Mouse (Mus musculus) monocyte, adult 5-6 weeks (primary cell): Measurements from ENCODE around the gene Rasgrp2. TPM values are rescaled to one million over a fixed set of nuclear protein-coding genes. Genes with fewer than 3 reads are reported as not detected.

ENCODE experiments used
- ATAC-seq: fragments of 153-309, 156-312 bp; replicated peaks from 2 replicates; pipeline ENCODE4 v1.8.0; 2017; ENCODE audit warnings: mild to moderate bottlenecking; ENCODE audit not compliant: low TSS enrichment, insufficient number of reproducible peaks, severe bottlenecking, poor library complexity, low FRiP score
- total RNA-seq: library from RNA; stranded (forward); fragments of 200-1000, 200-491, 200-594 nt; gene quantifications from 3 replicates; pipeline ENCODE4 v1.2.3, GENCODE M21; 2017

Gene Rasgrp2
- total RNA-seq = 260 to 384 TPM (median 349 TPM) in 3 replicates

DNA sequence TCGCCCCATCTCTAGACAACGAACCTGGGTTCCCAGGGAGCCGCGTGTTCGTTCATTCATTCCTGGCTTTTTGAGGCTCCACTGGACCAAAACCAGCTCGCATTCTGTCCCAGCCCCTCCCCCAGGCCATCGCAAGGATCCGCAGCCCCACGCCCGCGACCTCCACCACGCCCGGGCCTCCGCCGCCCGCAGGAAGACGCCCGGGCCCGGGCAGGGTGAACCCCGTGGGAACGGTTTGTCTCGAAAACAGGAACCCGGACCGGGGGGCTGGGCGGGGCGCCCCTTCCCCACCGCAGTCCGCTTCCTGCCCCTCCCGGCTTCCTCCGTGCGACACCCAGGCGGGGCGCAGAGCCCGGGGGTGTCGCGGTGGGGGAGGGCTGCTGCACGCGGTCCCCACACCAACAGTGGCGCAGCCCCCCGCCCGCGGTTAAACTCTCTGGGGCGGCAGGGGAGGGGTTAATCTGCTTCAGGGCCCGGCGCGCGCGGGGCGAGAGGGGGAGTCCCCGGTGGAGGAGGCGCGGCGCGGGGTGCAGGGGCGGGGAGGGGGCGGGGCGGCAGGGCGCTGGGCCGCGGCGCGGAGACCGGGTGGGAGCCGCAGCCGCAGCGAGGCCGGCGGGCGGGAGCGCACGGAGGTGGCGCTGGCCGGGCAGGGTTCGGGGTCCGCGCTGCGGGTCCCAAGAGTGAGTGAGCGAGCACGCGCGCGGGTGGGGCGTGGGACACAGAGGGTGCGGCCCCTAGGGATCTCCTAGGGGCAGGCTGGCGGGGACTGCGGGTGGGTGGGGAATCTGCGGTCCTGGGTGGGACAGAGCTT, at the start of gene Rasgrp2:
Rasgrp2 (plus strand) TSS at position 56 of the 811 bp plus-strand sequence.
- ATAC-seq = 0 out of 2 replicates have a peak, but pooled peaks have one; percentile 3

DNA sequence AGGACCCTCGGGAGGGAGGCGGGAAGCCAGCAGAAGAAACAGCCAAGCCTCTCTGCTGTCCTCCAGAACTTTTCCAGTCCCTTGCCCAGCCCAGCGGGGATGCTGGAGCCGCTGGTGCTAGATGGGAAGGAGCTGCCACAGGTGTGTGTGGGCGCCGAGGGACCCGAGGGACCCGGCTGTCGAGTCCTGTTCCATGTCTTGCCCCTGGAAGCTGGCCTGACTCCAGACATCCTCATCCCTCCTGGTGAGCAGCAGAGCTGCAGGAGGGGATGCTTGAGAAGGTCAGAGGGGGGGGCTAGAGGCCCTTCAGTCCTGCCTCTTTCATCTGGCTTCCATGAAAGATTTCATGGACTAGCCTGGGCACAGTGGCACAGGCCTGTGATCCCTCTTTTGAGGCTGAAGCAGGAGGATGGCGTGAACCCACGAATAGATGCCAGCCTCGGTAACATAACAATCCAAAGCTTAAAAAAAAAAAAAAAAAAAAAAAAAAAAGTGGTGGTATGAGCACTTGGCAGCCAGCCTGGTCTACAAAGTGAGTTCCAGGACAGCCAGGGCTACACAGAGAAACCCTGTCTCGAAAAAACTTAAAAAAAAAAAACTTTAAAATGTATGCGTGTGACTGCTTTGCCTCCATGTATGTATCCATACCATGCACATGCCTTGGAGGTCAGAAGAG, 47.6 kb upstream of the Rasgrp2 start:
- no peak for ATAC-seq

DNA sequence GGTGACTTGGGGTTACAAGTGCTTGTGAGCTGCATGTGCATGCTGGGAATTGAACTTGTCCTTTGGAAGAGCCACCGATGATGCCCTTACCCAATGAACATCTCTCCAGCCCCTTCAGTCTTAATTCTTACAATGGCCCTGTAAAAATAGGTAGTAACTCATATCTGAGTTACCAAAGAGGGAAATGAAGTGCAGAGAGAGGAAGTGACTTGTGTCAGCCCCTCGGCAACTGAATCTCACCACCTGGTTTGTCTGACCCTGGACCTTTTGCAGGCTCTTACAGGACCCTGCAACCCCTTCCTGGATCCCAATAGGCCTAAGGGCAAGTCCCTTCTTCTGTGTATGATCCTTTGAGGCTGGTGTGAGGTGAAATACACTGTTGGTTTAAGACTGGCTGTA, 47.0 kb upstream of the Rasgrp2 start:
- ATAC-seq = no peak

DNA sequence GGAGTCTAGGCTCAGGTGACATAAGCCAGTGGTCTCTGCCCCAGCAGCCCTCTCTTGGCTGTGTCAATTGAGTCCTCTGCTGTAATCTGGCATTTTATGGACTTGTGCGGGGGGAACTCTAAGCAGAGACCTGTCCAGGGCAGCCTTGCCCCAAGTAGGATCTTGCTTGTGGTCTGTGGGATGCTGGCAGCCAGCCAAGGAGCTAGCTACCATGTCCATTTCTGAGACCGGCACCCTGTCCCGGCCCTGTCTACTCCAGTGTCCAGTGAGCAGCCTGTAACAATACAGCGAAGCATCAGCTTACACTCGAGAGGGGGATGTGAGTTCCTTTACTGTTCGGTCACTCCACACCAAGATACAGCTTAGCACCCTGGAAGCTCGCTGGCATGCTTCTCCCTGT, 45.1 kb upstream of the Rasgrp2 start:
- no peak for ATAC-seq

DNA sequence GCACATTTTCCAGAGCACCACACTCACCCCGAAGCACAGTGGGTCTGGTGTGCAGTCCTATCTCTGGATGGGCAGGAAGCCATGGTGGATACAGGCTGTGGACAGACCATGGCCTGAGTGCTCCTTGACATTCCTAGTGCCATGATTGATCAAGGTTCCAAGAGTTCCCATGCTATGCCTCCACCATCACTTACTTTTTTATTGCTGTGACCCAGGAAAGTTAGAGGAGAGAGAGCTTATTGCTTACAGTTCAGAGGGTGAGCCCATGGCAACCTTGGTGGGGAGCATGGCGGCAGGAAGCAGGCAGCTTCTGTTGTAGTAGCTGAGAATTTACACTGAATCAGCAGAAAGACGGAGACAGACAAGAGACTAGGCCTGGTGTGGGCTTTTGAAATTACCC, 37.8 kb upstream of the Rasgrp2 start:
- ATAC-seq = no peak

DNA sequence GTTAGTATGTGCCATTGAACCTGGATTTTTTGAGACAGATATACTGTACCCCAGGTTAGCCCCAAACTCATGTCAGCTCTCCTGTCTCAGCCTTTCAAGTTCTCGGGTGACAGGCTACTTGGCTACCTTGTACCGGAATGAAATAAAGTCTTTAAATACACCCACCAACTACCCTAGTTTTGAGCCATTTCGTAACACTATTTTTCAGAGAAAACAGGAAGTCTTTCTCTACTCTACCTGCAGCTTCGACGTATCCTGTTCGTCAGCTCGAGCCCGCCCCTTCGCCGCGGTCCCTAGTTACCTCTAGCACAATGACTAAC, 36.1 kb upstream of the Rasgrp2 start:
- ATAC-seq = no peak

DNA sequence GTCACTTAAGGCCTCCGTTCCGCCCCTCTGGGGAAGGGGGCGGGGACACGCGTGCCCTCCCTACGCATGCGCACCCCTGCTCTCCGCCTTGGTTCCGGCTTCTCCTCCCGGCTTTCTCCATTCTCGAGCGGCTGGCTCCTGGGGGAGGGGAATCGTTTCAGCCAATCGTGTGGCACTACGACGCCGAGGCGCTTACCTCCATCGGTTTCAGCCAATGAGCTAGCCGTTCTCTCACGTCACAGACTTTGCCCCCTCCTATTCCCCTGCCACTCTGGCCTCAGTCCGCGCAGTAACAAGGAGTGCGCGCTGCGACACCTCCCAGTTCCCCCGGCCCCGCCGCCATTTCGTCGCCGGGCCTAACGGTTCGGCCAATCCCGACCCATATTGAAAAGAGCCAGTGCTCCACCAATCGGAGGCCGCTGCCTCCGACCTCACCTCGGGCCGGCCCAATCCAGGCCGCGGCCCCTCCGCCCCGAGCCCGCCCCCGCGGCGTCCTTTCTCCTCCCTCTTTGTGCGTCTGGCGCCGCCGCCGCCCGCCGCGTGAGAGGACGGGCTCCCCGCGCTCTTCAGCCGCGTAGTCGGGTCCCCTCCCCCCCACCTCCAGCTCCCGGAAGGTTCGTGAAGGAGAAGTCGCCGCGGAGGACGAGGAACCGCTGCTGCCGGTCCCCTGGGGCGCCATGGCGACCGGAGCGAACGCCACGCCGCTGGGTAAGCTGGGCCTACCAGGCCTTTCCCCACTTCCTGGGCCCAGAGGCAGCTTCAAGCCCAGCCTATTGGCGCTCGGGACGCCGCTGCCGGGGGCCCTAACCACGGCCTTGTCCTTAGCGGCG, 35.5 kb upstream of the Rasgrp2 start, which contains the start of gene Sf1:
Sf1 (plus strand) TSS at position 280 of the 830 bp plus-strand sequence.
- ATAC-seq = peak; percentile 82

DNA sequence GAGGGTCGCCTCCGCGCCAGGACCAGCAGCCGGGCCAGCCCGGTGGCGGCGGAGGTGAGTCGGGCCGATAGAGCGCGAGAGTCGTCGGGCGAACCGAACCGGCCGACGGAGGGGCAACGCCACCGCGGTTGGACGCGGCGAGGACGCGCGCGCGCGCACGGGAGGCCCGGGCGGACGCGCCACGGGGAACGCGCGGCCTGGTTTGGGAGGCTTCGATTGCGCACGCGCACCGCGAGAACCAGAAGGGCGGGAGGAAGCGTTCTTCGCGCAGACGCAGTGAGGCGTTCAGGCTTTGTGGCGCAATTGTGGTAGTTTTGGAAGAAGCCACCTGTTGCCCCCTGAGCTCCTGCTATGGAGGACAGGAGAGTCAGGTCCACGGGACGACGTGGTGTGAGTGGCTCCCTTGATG, 34.8 kb upstream of the Rasgrp2 start:
- ATAC-seq = peak; percentile 19

DNA sequence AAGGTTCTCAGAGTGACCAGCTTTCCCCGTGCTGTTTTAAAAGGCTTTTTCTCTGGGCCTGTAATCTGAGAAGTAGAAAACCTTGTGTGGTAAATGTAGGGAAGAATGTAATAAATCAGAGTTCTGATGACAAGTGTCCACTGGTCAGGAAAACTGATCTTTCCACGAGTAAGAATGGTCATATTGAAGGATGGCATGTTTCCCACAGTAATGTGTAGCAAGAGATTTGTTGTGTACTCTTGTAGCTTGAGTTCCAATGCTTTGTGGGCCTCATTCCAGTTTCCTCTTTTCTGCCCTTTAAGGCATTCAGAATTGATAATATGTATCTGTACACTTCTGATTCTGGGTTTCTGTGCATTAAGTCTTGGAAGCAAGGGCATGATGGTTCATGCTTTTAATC, 34.3 kb upstream of the Rasgrp2 start:
- ATAC-seq = no peak

DNA sequence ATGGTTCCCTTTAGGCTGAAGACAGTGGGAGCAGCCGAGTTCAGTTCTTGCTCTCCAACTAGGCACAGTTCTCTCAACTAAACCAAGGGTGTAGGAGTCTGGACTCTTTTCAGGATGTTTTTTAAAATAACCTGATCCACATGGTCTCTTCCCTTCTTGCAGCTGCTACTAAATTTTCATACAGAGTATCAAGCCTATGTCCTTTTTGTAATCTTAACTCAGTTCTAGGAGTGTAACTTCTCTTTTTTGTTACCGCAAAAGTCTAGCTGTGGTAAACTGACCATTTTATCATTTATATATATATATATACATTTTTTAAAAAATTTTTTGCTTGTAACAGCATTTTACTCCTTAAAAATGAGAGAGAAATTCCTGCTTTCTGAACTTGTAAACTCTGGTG, 29.0 kb upstream of the Rasgrp2 start:
- no peak for ATAC-seq

DNA sequence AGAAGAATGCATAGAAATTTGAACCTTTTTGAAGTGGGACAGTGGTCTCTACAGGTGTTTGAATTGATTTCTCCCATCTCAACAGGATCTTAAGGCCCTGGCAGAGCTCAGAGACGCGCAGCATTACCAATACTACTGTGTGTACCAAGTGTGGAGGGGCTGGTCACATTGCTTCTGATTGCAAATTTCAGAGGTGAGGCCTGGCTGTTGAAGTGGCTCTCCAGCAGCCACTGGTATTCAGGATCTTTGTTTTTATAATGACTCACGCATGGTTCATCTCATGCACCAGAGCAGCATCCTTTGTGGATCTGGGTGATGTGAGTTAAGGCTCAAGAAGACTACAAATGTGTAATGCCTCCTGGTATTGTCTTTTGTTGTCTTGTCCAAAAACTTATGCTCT, 26.7 kb upstream of the Rasgrp2 start:
- no peak for ATAC-seq

DNA sequence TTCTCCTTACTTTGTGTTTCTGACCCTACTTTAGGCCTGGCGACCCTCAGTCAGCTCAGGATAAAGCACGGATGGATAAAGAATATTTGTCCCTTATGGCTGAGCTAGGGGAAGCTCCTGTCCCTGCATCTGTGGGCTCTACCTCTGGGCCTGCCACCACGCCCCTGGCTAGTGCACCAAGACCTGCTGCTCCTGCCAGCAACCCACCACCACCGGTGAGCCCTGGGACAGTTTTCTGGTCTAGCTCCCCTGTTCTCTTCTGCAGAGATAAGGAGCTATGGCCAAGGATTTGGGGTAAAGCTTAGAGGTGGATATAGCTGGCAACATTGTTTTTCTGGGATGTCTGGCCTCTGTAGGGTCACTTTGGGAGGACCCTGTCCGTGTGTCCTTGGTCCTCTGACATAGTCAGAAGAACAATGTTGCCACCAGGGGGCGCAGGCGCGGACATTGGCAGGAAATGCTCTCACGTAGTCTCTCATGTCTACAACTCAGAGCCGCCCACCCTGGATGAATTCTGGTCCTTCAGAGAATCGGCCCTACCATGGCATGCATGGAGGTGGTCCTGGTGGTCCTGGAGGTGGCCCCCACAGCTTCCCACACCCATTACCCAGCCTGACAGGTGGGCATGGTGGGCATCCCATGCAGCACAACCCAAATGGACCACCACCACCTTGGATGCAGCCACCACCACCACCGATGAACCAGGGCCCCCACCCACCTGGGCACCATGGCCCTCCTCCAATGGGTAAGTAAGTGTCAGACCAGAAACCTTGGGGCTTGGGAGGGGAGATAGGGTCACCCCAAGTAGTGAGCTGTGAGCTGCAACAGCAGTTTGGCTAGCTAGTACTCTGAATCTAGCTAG, 25.4 kb upstream of the Rasgrp2 start:
- peak; percentile 38 for ATAC-seq

DNA sequence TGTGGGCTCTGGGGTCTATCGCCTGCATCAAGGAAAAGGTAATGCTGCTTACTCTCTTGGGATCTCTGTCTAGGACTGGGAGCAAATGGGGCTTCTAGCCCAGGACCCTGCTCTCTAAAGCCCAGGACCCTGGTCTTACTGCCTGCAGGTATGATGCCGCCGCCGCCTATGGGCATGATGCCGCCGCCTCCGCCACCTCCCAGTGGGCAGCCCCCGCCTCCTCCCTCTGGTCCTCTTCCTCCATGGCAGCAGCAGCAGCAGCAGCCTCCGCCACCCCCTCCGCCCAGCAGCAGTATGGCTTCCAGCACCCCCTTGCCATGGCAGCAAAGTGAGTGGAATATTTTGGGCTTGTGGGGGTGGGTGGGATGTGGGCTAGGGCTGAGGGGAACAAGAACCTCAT, 24.6 kb upstream of the Rasgrp2 start:
- no peak for ATAC-seq

DNA sequence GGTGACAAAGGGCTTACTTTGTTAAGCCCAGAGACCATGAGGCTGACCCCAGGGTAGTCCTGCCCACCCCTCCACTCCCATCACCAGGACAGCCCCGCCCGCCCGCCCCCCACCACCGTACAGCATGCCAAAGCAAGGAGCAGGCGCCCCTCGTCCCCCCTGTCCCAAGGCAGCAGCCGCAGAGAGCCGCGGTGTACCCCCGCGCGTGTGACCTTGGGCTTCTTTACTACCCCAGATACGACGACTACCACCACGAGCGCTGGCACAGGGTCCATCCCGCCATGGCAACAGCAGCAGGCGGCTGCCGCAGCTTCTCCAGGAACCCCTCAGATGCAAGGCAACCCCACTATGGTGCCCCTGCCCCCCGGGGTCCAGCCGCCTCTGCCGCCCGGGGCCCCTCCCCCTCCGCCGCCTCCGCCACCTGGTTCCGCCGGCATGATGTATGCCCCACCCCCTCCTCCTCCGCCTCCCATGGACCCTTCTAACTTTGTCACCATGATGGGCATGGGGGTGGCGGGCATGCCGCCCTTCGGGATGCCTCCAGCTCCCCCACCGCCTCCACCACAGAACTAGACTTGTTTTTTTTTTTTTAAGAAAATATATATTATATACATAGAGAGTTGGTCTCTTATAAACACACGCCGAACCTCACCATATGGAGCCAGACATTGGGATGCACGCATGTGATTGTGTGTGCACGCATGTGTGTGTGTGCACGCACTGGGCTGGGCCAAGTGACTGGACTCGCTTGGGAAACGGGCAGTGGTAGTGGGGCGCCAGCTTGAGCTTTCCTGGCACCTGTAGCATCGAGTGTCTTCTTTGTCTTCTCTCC, 23.5 kb upstream of the Rasgrp2 start:
- no peak for ATAC-seq

DNA sequence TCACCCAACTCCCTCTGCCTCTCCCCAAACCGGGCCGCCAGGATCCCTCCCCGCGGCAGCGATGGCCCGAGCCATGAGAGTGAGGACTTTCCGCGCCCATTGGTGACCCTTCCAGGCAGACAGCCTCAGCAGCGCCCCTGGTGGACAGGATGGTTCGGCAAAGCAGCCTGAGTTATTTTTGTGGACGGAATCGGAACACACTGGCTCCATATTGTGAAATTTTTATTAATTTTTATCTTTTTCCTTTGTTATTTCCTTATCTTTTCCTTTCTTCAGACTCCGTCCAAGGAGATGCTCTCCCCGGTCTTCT, 22.9 kb upstream of the Rasgrp2 start:
- ATAC-seq = no peak

DNA sequence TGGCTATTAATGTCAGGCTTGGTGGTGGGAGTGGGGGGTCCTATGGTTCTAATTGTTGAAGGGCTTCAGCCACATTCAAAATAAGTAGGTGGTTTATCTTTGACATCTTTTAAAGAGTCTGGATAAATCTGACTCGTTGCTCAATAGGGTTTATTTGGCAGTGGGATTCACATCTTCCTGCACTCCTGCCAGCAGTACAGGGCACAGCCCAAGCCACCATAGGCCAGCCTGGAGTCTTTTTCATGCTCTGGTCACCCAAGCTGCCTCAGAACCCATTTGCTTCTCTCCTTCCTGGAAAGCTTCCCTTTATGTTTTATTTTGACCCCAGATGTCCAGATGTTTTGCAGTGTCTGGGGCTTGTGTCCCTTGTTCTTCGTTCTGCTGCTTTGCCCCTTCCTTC, 22.5 kb upstream of the Rasgrp2 start:
- no peak for ATAC-seq

DNA sequence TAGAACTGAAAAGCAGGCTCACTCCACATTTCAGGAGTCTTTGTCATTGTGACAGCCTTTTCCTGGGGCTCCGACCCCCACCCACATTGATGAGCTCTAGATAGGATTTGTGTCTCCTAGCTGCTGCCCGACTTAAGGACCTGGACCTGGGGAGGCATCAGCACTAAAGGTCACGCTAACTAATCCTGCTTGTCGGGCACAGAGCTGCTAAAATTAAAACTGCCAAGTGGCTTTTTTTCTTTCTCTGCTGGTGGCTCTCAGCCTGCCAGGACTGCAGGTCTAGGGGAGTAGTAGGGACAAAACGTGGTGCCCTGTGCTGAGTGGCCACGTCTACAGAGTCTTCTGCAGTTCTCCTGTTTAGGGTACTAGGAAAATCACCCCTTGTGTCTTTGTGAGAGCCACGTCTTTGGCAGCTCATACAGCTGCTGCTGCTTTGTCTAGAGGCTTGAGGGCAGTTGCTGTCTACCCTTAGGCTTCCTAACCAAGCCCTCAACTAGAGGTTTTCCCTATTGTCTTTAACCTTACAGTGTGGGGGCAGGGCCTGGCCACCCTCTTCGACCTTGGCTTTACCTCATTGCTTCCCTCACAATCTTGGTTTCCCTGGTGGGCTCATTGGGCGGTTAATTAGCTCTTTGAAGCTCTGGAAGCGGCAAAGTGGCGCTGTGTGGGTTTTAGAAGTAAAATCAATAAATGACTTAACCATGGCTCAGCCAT, 21.7 kb upstream of the Rasgrp2 start:
- no peak for ATAC-seq
